ENCODE assay signal across 10 mouse cellular contexts in genomic region chr17:87379821-87380220, GRCm38 (mm10). TPM values are rescaled to one million over a fixed set of nuclear protein-coding genes. Genes with fewer than 3 reads are reported as not detected.
DNase-seq lines count a peak whose midpoint lies in the region; ATAC-seq and TF ChIP-seq lines count a peak whose summit lies in the region.
"Had no signal": no experiment of that assay in that cellular context is flagged by ENCODE, and none has a peak within 500 bp of the region (broad histone marks: within the 10 kb centered on the region; RNA-seq: fewer than 3 reads in every experiment).

No protein-coding gene starts in this region.

- 35% methylated on average over 10 of the region's 10 CpGs for WGBS in embryonic facial prominence, embryonic 15.5 days
- 48% methylated on average over 10 of the region's 10 CpGs for WGBS in hindbrain, embryonic 14.5 days
- WGBS in midbrain, postnatal 0 days, result 50% methylated on average over 10 of the region's 10 CpGs

- no peak for ATAC-seq in embryonic facial prominence, embryonic 15.5 days (ENCODE audit: insufficient number of reproducible peaks, low FRiP score, low TSS enrichment, low read depth)
- ATAC-seq in hindbrain, embryonic 14.5 days (ENCODE audit: low FRiP score), result peak; percentile 13; the same call in 1 of the 2 replicates
- no peak for ATAC-seq in midbrain, postnatal 0 days (ENCODE audit: low FRiP score)
- ATAC-seq: Patski had no signal

- peak; percentile 57 to 73 for DNase-seq in kidney, postnatal 4 days
- DNase-seq in kidney, adult 11 months, result no peak
- no peak for DNase-seq in hindbrain, embryonic 14.5 days (ENCODE audit: low spot score)
- no peak for DNase-seq in midbrain, postnatal 0 days (ENCODE audit: low spot score)
- DNase-seq in right cerebral cortex, postnatal 4 days, result no peak
- DNase-seq in frontal cortex, postnatal 10 days (ENCODE audit: low spot score in 2 of 2), result no peak
- DNase-seq in urinary bladder, postnatal 10 days (ENCODE audit: low spot score), result no peak

- no peaks in the 10 kb centered on the region for H3K27me3 ChIP-seq in embryonic facial prominence, embryonic 15.5 days
- no peaks in the 10 kb centered on the region for H3K27me3 ChIP-seq in hindbrain, embryonic 14.5 days (ENCODE audit: control insufficient read depth, insufficient read depth, low read length)
- no peaks in the 10 kb centered on the region for H3K27me3 ChIP-seq in midbrain, postnatal 0 days (ENCODE audit: insufficient read depth, low read length)
- H3K27me3 ChIP-seq: Patski had no signal

- no peak overlapping the region for H3K9ac ChIP-seq in embryonic facial prominence, embryonic 15.5 days
- peak overlapping the region; percentile 37; the same call in 1 of the 2 replicates for H3K9ac ChIP-seq in hindbrain, embryonic 14.5 days
- H3K9ac ChIP-seq in midbrain, postnatal 0 days (replicated peaks; ENCODE audit: low read length, poor library complexity, severe bottlenecking), result no peak overlapping the region
- H3K9ac ChIP-seq: liver, embryonic 14.5 days had no signal

- H3K4me3 ChIP-seq in embryonic facial prominence, embryonic 15.5 days (replicated peaks), result no peak overlapping the region
- H3K4me3 ChIP-seq in hindbrain, embryonic 14.5 days (replicated peaks; ENCODE audit: low read length), result no peak overlapping the region
- H3K4me3 ChIP-seq in midbrain, postnatal 0 days (ENCODE audit: low read depth, low read length), result no peak overlapping the region

- H3K36me3 ChIP-seq in embryonic facial prominence, embryonic 15.5 days, result no peaks in the 10 kb centered on the region
- H3K36me3 ChIP-seq in hindbrain, embryonic 14.5 days (replicated peaks; ENCODE audit: control insufficient read depth, insufficient read depth), result no peaks in the 10 kb centered on the region
- no peaks in the 10 kb centered on the region for H3K36me3 ChIP-seq in midbrain, postnatal 0 days (ENCODE audit: insufficient read depth, low read length)

- H3K4me2 ChIP-seq in embryonic facial prominence, embryonic 15.5 days (replicated peaks), result no peak overlapping the region
- H3K4me2 ChIP-seq in hindbrain, embryonic 14.5 days (replicated peaks), result no peak overlapping the region
- H3K4me2 ChIP-seq in midbrain, postnatal 0 days (ENCODE audit: low read depth, low read length, poor library complexity, severe bottlenecking), result no peak overlapping the region

- peak overlapping the region; percentile 39; the same call in 1 of the 2 replicates for H3K27ac ChIP-seq in embryonic facial prominence, embryonic 15.5 days (replicated peaks)
- H3K27ac ChIP-seq in hindbrain, embryonic 14.5 days, result peak overlapping the region; percentile 70
- peak overlapping the region; percentile 38; the same call in 1 of the 2 replicates for H3K27ac ChIP-seq in midbrain, postnatal 0 days (ENCODE audit: low read depth, low read length)
- H3K27ac ChIP-seq: liver, embryonic 14.5 days had no signal

- H3K4me1 ChIP-seq in embryonic facial prominence, embryonic 15.5 days, result peaks cover 53% of the 10 kb centered on the region
- peaks cover 31% of the 10 kb centered on the region for H3K4me1 ChIP-seq in hindbrain, embryonic 14.5 days (replicated peaks; ENCODE audit: control insufficient read depth, insufficient read depth, low read length)
- H3K4me1 ChIP-seq in midbrain, postnatal 0 days (ENCODE audit: insufficient read depth, low read length), result peaks cover 23% of the 10 kb centered on the region; the same call in 1 of the 2 replicates

- TF ChIP-seq CTCF in midbrain, postnatal 0 days (IDR thresholded peaks at IDR 0.05), result no peak

- no peaks in the 10 kb centered on the region for H3K9me3 ChIP-seq in embryonic facial prominence, embryonic 15.5 days (replicated peaks)
- no peaks in the 10 kb centered on the region for H3K9me3 ChIP-seq in hindbrain, embryonic 14.5 days (ENCODE audit: control insufficient read depth, low read length)
- no peaks in the 10 kb centered on the region for H3K9me3 ChIP-seq in midbrain, postnatal 0 days (ENCODE audit: low read length)

RNA-seq across cellular contexts. Expression of gene Stpg4, which starts 47.7 kb away (rescaled TPM):
- not detected in 2 replicates for polyA plus RNA-seq in embryonic facial prominence, embryonic 15.5 days (2015; fragmentation: Nextera tagmentation; extraction: Ambion mirVana)
- polyA plus RNA-seq in hindbrain, embryonic 14.5 days (2014; fragmentation: Nextera tagmentation; extraction: Ambion mirVana), result not detected in 2 replicates
- total RNA-seq in midbrain, postnatal 0 days (2014; rRNA removed), result not detected in 2 replicates
- 0.27 and 0.28 TPM in 2 replicates for polyA plus RNA-seq in midbrain, postnatal 0 days (2015; fragmentation: Nextera tagmentation; extraction: Ambion mirVana)
- polyA plus RNA-seq: liver, embryonic 14.5 days; Patski had no signal

Comparison
In these comparisons a context has a peak if more than half of its experiments do, and no peak if none do; other contexts are left out.
1. DNase-seq: peak in kidney, postnatal 4 days (2 of 2); none in kidney, adult 11 months (single experiment), hindbrain, embryonic 14.5 days (single experiment), midbrain, postnatal 0 days (single experiment), right cerebral cortex, postnatal 4 days (single experiment), frontal cortex, postnatal 10 days (0 of 2) and urinary bladder, postnatal 10 days (single experiment).
2. Peak in every context shown above with its lines, with median percentiles within 50 percentile points of each other: H3K27ac ChIP-seq.